Mouse (Mus musculus): ENCODE data around the gene Zfp296.

The Zfp296 gene

GRCm38 (mm10) chr7:19607291-19607690 is 30.2 kb downstream of the Zfp296 start:
- DNase-seq (ENCODE audit: low spot score), result no peak

- DNase-seq (ENCODE audit: low spot score), result no peak
These were observed 32.7 kb downstream of the Zfp296 start for GRCm38 (mm10) chr7:19609641-19610332.

- DNase-seq (ENCODE audit: low spot score), result no peak
These were observed 33.9 kb downstream of the Zfp296 start for GRCm38 (mm10) chr7:19610969-19611368.

- no peak for DNase-seq (ENCODE audit: low spot score)
These were observed 38.0 kb downstream of the Zfp296 start for GRCm38 (mm10) chr7:19615036-19615577.

GRCm38 (mm10) chr7:19619004-19619801 is 42.1 kb downstream of the Zfp296 start:
- no peak for DNase-seq (ENCODE audit: low spot score)

GRCm38 (mm10) chr7:19620811-19621210 is 43.7 kb downstream of the Zfp296 start:
- no peak for DNase-seq (ENCODE audit: low spot score)

GRCm38 (mm10) chr7:19622241-19622640 is 45.2 kb downstream of the Zfp296 start:
- DNase-seq (ENCODE audit: low spot score), result no peak

GRCm38 (mm10) chr7:19623433-19623832 is 46.3 kb downstream of the Zfp296 start:
- no peak for DNase-seq (ENCODE audit: low spot score)

- no peak for DNase-seq (ENCODE audit: low spot score)
These were observed 50.6 kb downstream of the Zfp296 start for GRCm38 (mm10) chr7:19627721-19628120.

- DNase-seq (ENCODE audit: low spot score), result no peak
These were observed 51.1 kb downstream of the Zfp296 start for GRCm38 (mm10) chr7:19628192-19628535.

- DNase-seq (ENCODE audit: low spot score), result peak; percentile 98
These were observed 51.7 kb downstream of the Zfp296 start for GRCm38 (mm10) chr7:19628536-19629360.

- DNase-seq (ENCODE audit: low spot score), result peak; percentile 84
These were observed 52.3 kb downstream of the Zfp296 start, which contains the start of gene Relb for GRCm38 (mm10) chr7:19629361-19629734. TSS of gene Relb (minus strand) at chr7:19629438.

Data from ovary, adult 18-20 months (tissue).